Mouse (Mus musculus): Measurements from ENCODE around the gene Slc5a4b. TPM values are rescaled to one million over a fixed set of nuclear protein-coding genes. Genes with fewer than 3 reads are reported as not detected.

Gene Slc5a4b
- polyA plus RNA-seq, 1 experiment from 2014 or later, result 0.08 TPM

DNA sequence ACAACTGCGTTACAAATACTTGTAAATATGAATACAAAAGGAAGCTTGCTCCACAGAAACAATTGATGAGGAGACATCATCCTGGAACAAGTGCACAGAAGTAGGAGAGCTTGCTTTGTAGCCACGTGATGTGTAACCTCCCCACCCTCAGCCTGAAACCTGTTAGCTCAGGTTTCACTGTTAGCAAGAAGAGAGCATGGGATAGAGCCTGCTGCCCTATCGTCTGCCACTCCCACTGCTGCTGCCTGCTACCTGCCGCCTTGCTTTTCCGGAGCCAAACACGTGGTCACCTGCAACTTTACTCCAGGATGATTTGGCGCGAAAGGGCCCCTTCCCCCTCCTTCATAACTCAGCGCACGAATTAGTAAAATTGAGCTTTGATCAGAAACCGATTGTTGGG, 58.9 kb downstream of the Slc5a4b start:
- H3K27me3 ChIP-seq (ENCODE audit: control insufficient read depth, insufficient read depth, low read length), result no peaks in the 10 kb centered on the region
- no peaks in the 10 kb centered on the region for H3K4me1 ChIP-seq (ENCODE audit: control insufficient read depth, insufficient read depth, low read length)
- H3K36me3 ChIP-seq (ENCODE audit: control insufficient read depth, insufficient read depth, low read length), result no peaks in the 10 kb centered on the region
- 84% methylated on average over 11 of the region's 11 CpGs for WGBS
- no peak overlapping the region for H3K4me2 ChIP-seq (ENCODE audit: low read depth, low read length)
- no peak for ATAC-seq (ENCODE audit: low read depth)
- no peak overlapping the region for H3K4me3 ChIP-seq (ENCODE audit: low read depth, low read length)
- no peaks in the 10 kb centered on the region for H3K9me3 ChIP-seq (ENCODE audit: control insufficient read depth, low read length)
- no peak overlapping the region for H3K9ac ChIP-seq (replicated peaks; ENCODE audit: low read depth, low read length)
- H3K27ac ChIP-seq (ENCODE audit: low read depth, low read length), result no peak overlapping the region

GRCm38 (mm10) chr10:76048967-76049366, 61.8 kb downstream of the Slc5a4b start:
- WGBS, result 63% methylated on average over 6 of the region's 6 CpGs
- no peak overlapping the region for H3K4me3 ChIP-seq (ENCODE audit: low read depth, low read length)
- no peaks in the 10 kb centered on the region for H3K9me3 ChIP-seq (ENCODE audit: control insufficient read depth, low read length)
- H3K27ac ChIP-seq (ENCODE audit: low read depth, low read length), result no peak overlapping the region
- H3K4me1 ChIP-seq (ENCODE audit: control insufficient read depth, insufficient read depth, low read length), result no peaks in the 10 kb centered on the region
- no peak overlapping the region for H3K4me2 ChIP-seq (ENCODE audit: low read depth, low read length)
- no peak overlapping the region for H3K9ac ChIP-seq (replicated peaks; ENCODE audit: low read depth, low read length)
- no peaks in the 10 kb centered on the region for H3K27me3 ChIP-seq (ENCODE audit: control insufficient read depth, insufficient read depth, low read length)
- peaks cover 5% of the 10 kb centered on the region; the same call in 1 of the 2 replicates for H3K36me3 ChIP-seq (ENCODE audit: control insufficient read depth, insufficient read depth, low read length)
- no peak for ATAC-seq (ENCODE audit: low read depth)

GRCm38 (mm10) chr10:76047182-76047869, 63.4 kb downstream of the Slc5a4b start:
- Histone ChIP-seq H3K36me3 (ENCODE audit: control insufficient read depth, insufficient read depth, low read length) (peaks cover 13% of the 10 kb centered on the region; the same call in 1 of the 2 replicates), H3K4me2 (ENCODE audit: low read depth, low read length) (no peak overlapping the region), H3K27ac (ENCODE audit: low read depth, low read length) (no peak overlapping the region), H3K4me1 (ENCODE audit: control insufficient read depth, insufficient read depth, low read length) (no peaks in the 10 kb centered on the region), H3K9me3 (ENCODE audit: control insufficient read depth, low read length) (no peaks in the 10 kb centered on the region), H3K27me3 (ENCODE audit: control insufficient read depth, insufficient read depth, low read length) (no peaks in the 10 kb centered on the region), H3K4me3 (ENCODE audit: low read depth, low read length) (no peak overlapping the region), H3K9ac (replicated peaks; ENCODE audit: low read depth, low read length) (no peak overlapping the region)
- WGBS, result 64% methylated on average over 5 of the region's 5 CpGs
- ATAC-seq (ENCODE audit: low read depth), result no peak

DNA sequence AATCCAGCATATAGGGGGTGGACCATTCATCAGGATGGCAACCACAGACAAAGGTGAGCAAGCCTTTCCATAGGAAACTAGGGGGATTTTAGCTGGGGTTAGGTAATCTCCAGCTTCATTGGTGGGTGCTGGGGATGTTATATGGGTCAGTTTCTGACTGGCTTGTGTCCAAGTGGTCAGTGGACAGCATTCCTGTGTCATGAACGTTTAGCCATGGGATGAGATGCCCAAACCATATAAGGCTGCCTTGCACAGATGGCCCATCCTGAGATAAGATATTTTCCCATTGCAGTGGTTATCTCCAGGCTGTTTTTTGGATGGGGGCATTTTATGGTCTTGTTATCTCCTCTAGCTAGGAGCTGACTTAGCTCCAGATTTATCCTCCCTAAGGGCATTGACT, 64.0 kb downstream of the Slc5a4b start:
- WGBS, result 77% methylated on average over 1 of the region's 1 CpGs
- H3K4me1 ChIP-seq (ENCODE audit: control insufficient read depth, insufficient read depth, low read length), result no peaks in the 10 kb centered on the region
- ATAC-seq (ENCODE audit: low read depth), result no peak
- peaks cover 13% of the 10 kb centered on the region; the same call in 1 of the 2 replicates for H3K36me3 ChIP-seq (ENCODE audit: control insufficient read depth, insufficient read depth, low read length)
- no peak overlapping the region for H3K4me2 ChIP-seq (ENCODE audit: low read depth, low read length)
- no peak overlapping the region for H3K27ac ChIP-seq (ENCODE audit: low read depth, low read length)
- H3K27me3 ChIP-seq (ENCODE audit: control insufficient read depth, insufficient read depth, low read length), result no peaks in the 10 kb centered on the region
- no peak overlapping the region for H3K4me3 ChIP-seq (ENCODE audit: low read depth, low read length)
- H3K9ac ChIP-seq (replicated peaks; ENCODE audit: low read depth, low read length), result no peak overlapping the region
- H3K9me3 ChIP-seq (ENCODE audit: control insufficient read depth, low read length), result no peaks in the 10 kb centered on the region

- 52% methylated on average over 5 of the region's 5 CpGs for WGBS
- H3K27ac ChIP-seq (ENCODE audit: low read depth, low read length), result no peak overlapping the region
- no peak overlapping the region for H3K4me3 ChIP-seq (ENCODE audit: low read depth, low read length)
- no peaks in the 10 kb centered on the region for H3K4me1 ChIP-seq (ENCODE audit: control insufficient read depth, insufficient read depth, low read length)
- no peak overlapping the region for H3K4me2 ChIP-seq (ENCODE audit: low read depth, low read length)
- no peak overlapping the region for H3K9ac ChIP-seq (replicated peaks; ENCODE audit: low read depth, low read length)
- no peaks in the 10 kb centered on the region for H3K9me3 ChIP-seq (ENCODE audit: control insufficient read depth, low read length)
- ATAC-seq (ENCODE audit: low read depth), result no peak
- H3K27me3 ChIP-seq (ENCODE audit: control insufficient read depth, insufficient read depth, low read length), result no peaks in the 10 kb centered on the region
- H3K36me3 ChIP-seq (ENCODE audit: control insufficient read depth, insufficient read depth, low read length), result peaks cover 18% of the 10 kb centered on the region
These were observed 65.4 kb downstream of the Slc5a4b start for GRCm38 (mm10) chr10:76045343-76045742.

DNA sequence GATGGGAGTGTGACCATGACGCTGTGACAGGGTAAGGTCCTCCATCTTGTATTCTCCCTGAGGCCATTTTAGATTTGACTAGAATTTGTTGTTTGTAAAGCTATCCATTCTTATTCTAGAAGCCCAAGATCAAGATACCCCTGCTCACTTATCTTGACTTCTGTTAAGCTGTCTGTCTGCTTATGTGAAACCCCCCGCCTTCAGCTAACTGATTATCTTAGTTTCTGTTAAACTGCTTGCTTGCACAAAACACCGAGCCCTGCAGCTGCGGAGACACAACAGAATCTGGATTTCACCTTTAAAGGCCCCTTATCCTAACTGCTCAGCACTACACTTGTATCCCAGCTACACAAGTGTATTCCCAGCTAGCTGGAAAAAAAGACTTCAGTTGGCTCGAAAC, 73.8 kb downstream of the Slc5a4b start:
- Histone ChIP-seq H3K27ac (ENCODE audit: low read depth, low read length) (no peak overlapping the region), H3K9me3 (ENCODE audit: control insufficient read depth, low read length) (no peaks in the 10 kb centered on the region), H3K4me1 (ENCODE audit: control insufficient read depth, insufficient read depth, low read length) (peaks cover 6% of the 10 kb centered on the region; the same call in 1 of the 2 replicates), H3K36me3 (ENCODE audit: control insufficient read depth, insufficient read depth, low read length) (peaks cover 26% of the 10 kb centered on the region), H3K4me2 (ENCODE audit: low read depth, low read length) (no peak overlapping the region), H3K9ac (replicated peaks; ENCODE audit: low read depth, low read length) (no peak overlapping the region), H3K27me3 (ENCODE audit: control insufficient read depth, insufficient read depth, low read length) (no peaks in the 10 kb centered on the region), H3K4me3 (ENCODE audit: low read depth, low read length) (no peak overlapping the region)
- no peak for ATAC-seq (ENCODE audit: low read depth)
- WGBS, result 96% methylated on average over 5 of the region's 5 CpGs

DNA sequence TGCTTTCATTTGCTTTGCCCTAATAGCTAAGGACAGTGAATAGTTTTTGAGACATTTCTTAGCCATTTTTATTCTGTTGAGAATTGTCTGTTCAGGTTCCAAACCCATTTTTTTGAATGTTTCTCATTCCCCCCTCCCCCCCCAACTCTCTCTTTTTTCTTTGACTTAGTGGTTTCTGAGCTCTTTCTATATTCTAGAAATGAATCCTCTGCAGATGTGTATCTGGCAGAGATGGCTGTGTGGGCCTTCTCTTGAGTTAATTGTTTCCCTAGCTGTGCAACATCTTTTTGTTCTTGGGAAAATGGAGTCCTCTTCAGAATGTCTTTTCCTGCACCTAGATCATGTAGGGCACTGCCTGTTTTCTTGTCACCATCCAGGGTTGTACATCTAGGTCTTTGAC, 75.5 kb downstream of the Slc5a4b start:
- Histone ChIP-seq H3K27ac (ENCODE audit: low read depth, low read length) (no peak overlapping the region), H3K9me3 (ENCODE audit: control insufficient read depth, low read length) (no peaks in the 10 kb centered on the region), H3K4me3 (ENCODE audit: low read depth, low read length) (no peak overlapping the region), H3K4me1 (ENCODE audit: control insufficient read depth, insufficient read depth, low read length) (peaks cover 6% of the 10 kb centered on the region; the same call in 1 of the 2 replicates), H3K36me3 (ENCODE audit: control insufficient read depth, insufficient read depth, low read length) (peaks cover 21% of the 10 kb centered on the region), H3K4me2 (ENCODE audit: low read depth, low read length) (no peak overlapping the region), H3K27me3 (ENCODE audit: control insufficient read depth, insufficient read depth, low read length) (no peaks in the 10 kb centered on the region), H3K9ac (replicated peaks; ENCODE audit: low read depth, low read length) (no peak overlapping the region)
- no peak for ATAC-seq (ENCODE audit: low read depth)

GRCm38 (mm10) chr10:76034001-76034600, 76.7 kb downstream of the Slc5a4b start:
- H3K9me3 ChIP-seq (ENCODE audit: control insufficient read depth, low read length), result no peaks in the 10 kb centered on the region
- no peak overlapping the region for H3K27ac ChIP-seq (ENCODE audit: low read depth, low read length)
- 98% methylated on average over 8 of the region's 8 CpGs for WGBS
- peaks cover 6% of the 10 kb centered on the region; the same call in 1 of the 2 replicates for H3K4me1 ChIP-seq (ENCODE audit: control insufficient read depth, insufficient read depth, low read length)
- peaks cover 9% of the 10 kb centered on the region for H3K36me3 ChIP-seq (ENCODE audit: control insufficient read depth, insufficient read depth, low read length)
- no peak overlapping the region for H3K9ac ChIP-seq (replicated peaks; ENCODE audit: low read depth, low read length)
- H3K4me2 ChIP-seq (ENCODE audit: low read depth, low read length), result no peak overlapping the region
- no peak for ATAC-seq (ENCODE audit: low read depth)
- no peaks in the 10 kb centered on the region for H3K27me3 ChIP-seq (ENCODE audit: control insufficient read depth, insufficient read depth, low read length)
- no peak overlapping the region for H3K4me3 ChIP-seq (ENCODE audit: low read depth, low read length)

- no peaks in the 10 kb centered on the region for H3K9me3 ChIP-seq (ENCODE audit: control insufficient read depth, low read length)
- peak overlapping the region; percentile 80 for H3K4me2 ChIP-seq (ENCODE audit: low read depth, low read length)
- peaks cover 6% of the 10 kb centered on the region; the same call in 1 of the 2 replicates for H3K4me1 ChIP-seq (ENCODE audit: control insufficient read depth, insufficient read depth, low read length)
- peak overlapping the region; percentile 87 for H3K4me3 ChIP-seq (ENCODE audit: low read depth, low read length)
- H3K27me3 ChIP-seq (ENCODE audit: control insufficient read depth, insufficient read depth, low read length), result no peaks in the 10 kb centered on the region
- no peaks in the 10 kb centered on the region; the same call in 1 of the 2 replicates for H3K36me3 ChIP-seq (ENCODE audit: control insufficient read depth, insufficient read depth, low read length)
- H3K9ac ChIP-seq (replicated peaks; ENCODE audit: low read depth, low read length), result peak overlapping the region; percentile 71
- 0 out of 2 replicates have a peak, but pooled peaks have one; percentile 5 for ATAC-seq (ENCODE audit: low read depth)
- WGBS, result 22% methylated on average over 7 of the region's 7 CpGs
- no peak overlapping the region for H3K27ac ChIP-seq (ENCODE audit: low read depth, low read length)
These were observed 77.7 kb downstream of the Slc5a4b start for GRCm38 (mm10) chr10:76033119-76033455.

Measured in neural tube, embryonic 14.5 days (tissue).